Mouse (Mus musculus): ENCODE measurements at regions not wholly inside any gene's neighbourhood (a gene's known extent, or its start where the extent isn't known, plus 50 kb on each side); places are given as distances from the start of the nearest gene placed in this dataset.
A peak's percentile ranks its signal among the peaks of the same experiment; 100 is the strongest.

GRCm38 (mm10) chr10:118711951-118712350, 158.1 kb downstream of the Dyrk2 start:
- Histone ChIP-seq H3K9me3 (replicated peaks; ENCODE audit: low read length) (no peaks in the 10 kb centered on the region), H3K4me3 (replicated peaks in 1 of 3; ENCODE audit: low read depth in 2 of 3, low read length in 2 of 3, poor library complexity in 1 of 3) (no peak overlapping the region), H3K36me3 (replicated peaks in 1 of 2; ENCODE audit: control insufficient read depth in 1 of 2, insufficient read depth in 1 of 2, low read length in 1 of 2) (no peaks in the 10 kb centered on the region), H3K27me3 (replicated peaks) (no peaks in the 10 kb centered on the region), H3K4me2 (ENCODE audit: insufficient read depth, low read depth, poor library complexity, severe bottlenecking) (no peak overlapping the region), H3K4me1 (ENCODE audit: control insufficient read depth in 1 of 2, insufficient read depth in 2 of 2) (peaks cover 16 to 33% of the 10 kb centered on the region in 2 experiments), H3K27ac (ENCODE audit: insufficient read depth, low read depth) (no peak overlapping the region), H3K9ac (ENCODE audit: insufficient read depth, low read depth) (no peak overlapping the region), H3K79me2 (replicated peaks; ENCODE audit: control insufficient read depth, extremely low read depth, insufficient read depth, poor library complexity, severe bottlenecking) (no peaks in the 10 kb centered on the region)
- no peak for DNase-seq (ENCODE audit: extremely low read depth)
- peak; percentile 21; the same call in 1 of the 2 replicates for TF ChIP-seq MAFK (IDR thresholded peaks at IDR 0.05; ENCODE audit: insufficient replicate concordance, low read length)
- TF ChIP-seq USF1 (IDR thresholded peaks at IDR 0.05; ENCODE audit: low read depth, low read length) = no peak
- TF ChIP-seq POLR2A (IDR thresholded peaks at IDR 0.05; ENCODE audit: low read depth, low read length) = no peak
- TF ChIP-seq RCOR1 (conservative IDR thresholded peaks at IDR 0.05; ENCODE audit: low read depth, low read length) = no peak
- no peak for TF ChIP-seq ETS1 (conservative IDR thresholded peaks at IDR 0.05; ENCODE audit: low read depth, low read length)
- no peak for TF ChIP-seq ZMIZ1 (IDR thresholded peaks at IDR 0.05; ENCODE audit: low read depth, low read length)
- no peak for TF ChIP-seq TBP (conservative IDR thresholded peaks at IDR 0.05; ENCODE audit: low read depth, low read length)
- no peak for TF ChIP-seq MAZ (IDR thresholded peaks at IDR 0.05; ENCODE audit: low read depth, low read length)
- dilution Hi-C loops (cut with MboI; ENCODE audit: extremely low pct_ligation_motif_present, extremely low pct_unique_long_range_greater_than_20kb, low sequenced_read_pairs) (no loop called here), in situ Hi-C loops (cut with MboI; ENCODE audit: low pct_ligation_motif_present, low pct_unique_long_range_greater_than_20kb, low sequenced_read_pairs) (no loop called here)

GRCm38 (mm10) chr10:118712951-118713350, 157.1 kb downstream of the Dyrk2 start:
- Histone ChIP-seq H3K79me2 (replicated peaks; ENCODE audit: control insufficient read depth, extremely low read depth, insufficient read depth, poor library complexity, severe bottlenecking) (no peaks in the 10 kb centered on the region), H3K4me2 (ENCODE audit: insufficient read depth, low read depth, poor library complexity, severe bottlenecking) (no peak overlapping the region), H3K27ac (ENCODE audit: insufficient read depth, low read depth) (no peak overlapping the region), H3K9me3 (replicated peaks; ENCODE audit: low read length) (no peaks in the 10 kb centered on the region), H3K36me3 (replicated peaks in 1 of 2; ENCODE audit: control insufficient read depth in 1 of 2, insufficient read depth in 1 of 2, low read length in 1 of 2) (no peaks in the 10 kb centered on the region), H3K9ac (ENCODE audit: insufficient read depth, low read depth) (no peak overlapping the region), H3K27me3 (replicated peaks) (no peaks in the 10 kb centered on the region), H3K4me3 (replicated peaks in 1 of 3; ENCODE audit: low read depth in 2 of 3, low read length in 2 of 3, poor library complexity in 1 of 3) (no peak overlapping the region), H3K4me1 (ENCODE audit: control insufficient read depth in 1 of 2, insufficient read depth in 2 of 2) (peaks cover 13 to 26% of the 10 kb centered on the region in 2 experiments)
- TF ChIP-seq PAX5 (IDR thresholded peaks at IDR 0.05; ENCODE audit: low read length) = no peak
- TF ChIP-seq CHD1 (IDR thresholded peaks at IDR 0.05; ENCODE audit: low read depth, low read length) = no peak
- in situ Hi-C loops (cut with MboI; ENCODE audit: low pct_ligation_motif_present, low pct_unique_long_range_greater_than_20kb, low sequenced_read_pairs) = no loop called here
- dilution Hi-C loops (cut with MboI; ENCODE audit: extremely low pct_ligation_motif_present, extremely low pct_unique_long_range_greater_than_20kb, low sequenced_read_pairs) = no loop called here
- no peak for DNase-seq (ENCODE audit: extremely low read depth)

- Histone ChIP-seq H3K4me2 (ENCODE audit: insufficient read depth, low read depth, poor library complexity, severe bottlenecking) (peak overlapping the region; percentile 2; the same call in 1 of the 2 replicates), H3K27ac (ENCODE audit: insufficient read depth, low read depth) (no peak overlapping the region), H3K4me1 (ENCODE audit: control insufficient read depth in 1 of 2, insufficient read depth in 2 of 2) (peaks cover 9 to 17% of the 10 kb centered on the region in 2 experiments; a peak in 3 of 4 replicates), H3K4me3 (replicated peaks in 1 of 3; ENCODE audit: low read depth in 2 of 3, low read length in 2 of 3, poor library complexity in 1 of 3) (no peak overlapping the region), H3K9me3 (replicated peaks; ENCODE audit: low read length) (no peaks in the 10 kb centered on the region), H3K79me2 (replicated peaks; ENCODE audit: control insufficient read depth, extremely low read depth, insufficient read depth, poor library complexity, severe bottlenecking) (no peaks in the 10 kb centered on the region), H3K9ac (ENCODE audit: insufficient read depth, low read depth) (no peak overlapping the region), H3K27me3 (replicated peaks) (no peaks in the 10 kb centered on the region), H3K36me3 (replicated peaks in 1 of 2; ENCODE audit: control insufficient read depth in 1 of 2, insufficient read depth in 1 of 2, low read length in 1 of 2) (no peaks in the 10 kb centered on the region)
- TF ChIP-seq ZC3H11A (IDR thresholded peaks at IDR 0.05; ENCODE audit: low read depth, low read length) (no peak), EP300 (IDR thresholded peaks at IDR 0.05; ENCODE audit: low read length) (no peak), NRF1 (IDR thresholded peaks at IDR 0.05; ENCODE audit: low read depth, low read length) (peak; percentile 63), IRF4 (IDR thresholded peaks at IDR 0.05; ENCODE audit: low read depth, low read length) (0 out of 2 replicates have a peak, but pooled peaks have one; percentile 10)
- DNase-seq (ENCODE audit: extremely low read depth) = peak; percentile 26
- dilution Hi-C loops (cut with MboI; ENCODE audit: extremely low pct_ligation_motif_present, extremely low pct_unique_long_range_greater_than_20kb, low sequenced_read_pairs) = no loop called here
- in situ Hi-C loops (cut with MboI; ENCODE audit: low pct_ligation_motif_present, low pct_unique_long_range_greater_than_20kb, low sequenced_read_pairs) = no loop called here
These were observed 155.8 kb downstream of the Dyrk2 start for GRCm38 (mm10) chr10:118714179-118714581.
